Mouse (Mus musculus): ENCODE data around the gene Camsap1. TPM values are rescaled to one million over a fixed set of nuclear protein-coding genes. Genes with fewer than 3 reads are reported as not detected.

Gene Camsap1
- total and polyA plus RNA-seq, 3 experiments: 24.2 to 30.2 (median 25.8) TPM

DNA sequence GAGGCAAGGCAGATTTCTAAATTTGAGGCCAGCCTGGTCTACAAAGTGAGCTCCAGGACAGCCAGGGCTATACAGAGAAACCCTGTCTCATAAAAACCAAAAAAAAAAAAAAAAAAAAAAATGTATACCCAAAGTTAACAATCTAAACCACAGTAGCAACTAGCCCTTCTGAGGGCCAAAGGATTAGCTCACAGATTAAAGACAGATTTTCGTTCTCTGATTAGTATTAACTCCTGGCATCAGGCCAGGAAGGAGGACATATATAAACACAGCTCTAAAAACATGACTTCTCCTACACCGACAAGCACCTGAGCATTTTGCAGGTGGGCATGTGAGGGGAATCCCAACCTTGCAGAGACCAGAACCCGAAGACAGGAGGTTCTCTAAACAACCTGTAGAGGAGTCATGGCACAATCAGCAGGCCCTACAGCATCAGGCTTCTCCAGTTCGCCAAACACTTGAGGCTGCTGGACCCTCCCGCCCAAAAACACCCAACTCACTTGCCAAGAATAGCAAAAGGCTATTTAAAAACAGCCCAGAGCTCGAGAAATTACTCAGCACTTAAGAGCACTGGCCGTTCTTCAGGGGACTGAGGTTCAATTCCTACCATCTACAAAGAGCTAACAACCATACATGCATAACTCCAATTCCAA lies 5.4 kb downstream of the Camsap1 start:
- Histone ChIP-seq H3K4me1 (ENCODE audit: control insufficient read depth in 1 of 2, insufficient read depth in 2 of 2, low read length in 2 of 2) (peaks cover 12 to 21% of the 10 kb centered on the region in 2 experiments), H3K4me3 (ENCODE audit: control insufficient read depth in 1 of 2, insufficient read depth in 1 of 2, low read depth in 2 of 2, low read length in 2 of 2) (no peak overlapping the region), H3K9me3 (replicated peaks; ENCODE audit: insufficient read depth, low read length) (no peaks in the 10 kb centered on the region), H3K36me3 (ENCODE audit: control insufficient read depth in 1 of 2, insufficient read depth in 2 of 2, low read length in 2 of 2) (peaks cover 3 to 36% of the 10 kb centered on the region in 2 experiments; a peak in 3 of 4 replicates), H3K79me2 (ENCODE audit: control insufficient read depth, insufficient read depth, low read length, poor library complexity) (peaks cover 60% of the 10 kb centered on the region), H3K27me3 (ENCODE audit: control insufficient read depth in 1 of 2, insufficient read depth in 2 of 2, low read length in 2 of 2) (no peaks in the 10 kb centered on the region), H3K9ac (ENCODE audit: control insufficient read depth, low read depth, low read length, poor library complexity, severe bottlenecking) (no peak overlapping the region), H3K27ac (ENCODE audit: control insufficient read depth, low read depth, low read length) (no peak overlapping the region)
- TF ChIP-seq MAZ (IDR thresholded peaks at IDR 0.05; ENCODE audit: low read depth, low read length) (no peak), NRF1 (IDR thresholded peaks at IDR 0.05; ENCODE audit: insufficient read depth, low read depth, low read length, poor library complexity, severe bottlenecking) (no peak), RCOR1 (IDR thresholded peaks at IDR 0.05; ENCODE audit: low read depth, low read length) (peak; percentile 31; the same call in 1 of the 2 replicates), GATA1 (IDR thresholded peaks at IDR 0.05; ENCODE audit: low read depth, low read length) (no peak), ZNF384 (IDR thresholded peaks at IDR 0.05; ENCODE audit: low read depth, low read length) (peak; percentile 52), ZC3H11A (IDR thresholded peaks at IDR 0.05; ENCODE audit: low read depth, low read length) (no peak), E2F4 (IDR thresholded peaks at IDR 0.05; ENCODE audit: borderline replicate concordance, low read depth, low read length) (no peak), SMC3 (IDR thresholded peaks at IDR 0.05; ENCODE audit: low read depth, low read length) (no peak), ETS1 (IDR thresholded peaks at IDR 0.05; ENCODE audit: low read depth, low read length) (no peak), UBTF (IDR thresholded peaks at IDR 0.05; ENCODE audit: borderline replicate concordance, insufficient read depth, low read depth, low read length) (no peak), NELFE (IDR thresholded peaks at IDR 0.05; ENCODE audit: low read depth, low read length) (no peak), HCFC1 (IDR thresholded peaks at IDR 0.05; ENCODE audit: low read depth, low read length) (no peak), GABPA (IDR thresholded peaks at IDR 0.05; ENCODE audit: low read depth, low read length) (no peak)
- DNase-seq (ENCODE audit: low read depth, low spot score): no peak

DNA sequence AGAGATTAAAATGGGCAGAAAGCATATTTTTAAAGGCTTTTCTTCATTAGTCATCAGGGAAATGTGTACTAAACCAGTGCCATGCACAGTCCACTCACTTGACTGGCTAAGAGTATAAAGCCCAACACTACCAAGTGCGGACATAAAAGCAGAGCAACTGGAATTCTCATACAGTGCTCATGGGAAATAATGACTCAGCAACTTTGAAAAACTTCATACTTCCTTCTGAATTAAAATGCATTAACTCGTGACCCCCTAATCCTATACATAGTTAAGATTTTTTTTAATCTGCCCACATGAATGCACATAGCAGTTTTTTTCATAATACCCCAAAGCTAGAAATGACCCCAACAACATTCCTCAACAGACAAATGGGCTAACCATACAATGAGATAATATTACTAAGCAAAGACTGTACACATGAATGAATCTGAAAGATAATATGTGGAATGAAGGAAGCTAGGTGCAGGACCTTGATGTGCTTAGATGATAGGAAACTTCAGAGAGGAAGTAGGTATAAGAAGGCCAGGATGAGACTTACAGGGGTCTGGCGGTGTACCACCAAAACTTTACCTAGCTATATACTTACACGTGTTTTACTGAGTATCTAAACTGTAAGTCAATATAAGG lies 7.8 kb downstream of the Camsap1 start:
- Histone ChIP-seq H3K9ac (ENCODE audit: control insufficient read depth, low read depth, low read length, poor library complexity, severe bottlenecking) (0 out of 2 replicates have a peak overlapping the region, but pooled peaks have one; percentile 16), H3K27ac (ENCODE audit: control insufficient read depth, low read depth, low read length) (peak overlapping the region; percentile 61), H3K36me3 (ENCODE audit: control insufficient read depth in 1 of 2, insufficient read depth in 2 of 2, low read length in 2 of 2) (peaks cover 3 to 30% of the 10 kb centered on the region in 2 experiments), H3K9me3 (replicated peaks; ENCODE audit: insufficient read depth, low read length) (no peaks in the 10 kb centered on the region), H3K4me3 (ENCODE audit: control insufficient read depth in 1 of 2, insufficient read depth in 1 of 2, low read depth in 2 of 2, low read length in 2 of 2) (no peak overlapping the region), H3K27me3 (ENCODE audit: control insufficient read depth in 1 of 2, insufficient read depth in 2 of 2, low read length in 2 of 2) (no peaks in the 10 kb centered on the region), H3K79me2 (ENCODE audit: control insufficient read depth, insufficient read depth, low read length, poor library complexity) (peaks cover 42% of the 10 kb centered on the region), H3K4me1 (ENCODE audit: control insufficient read depth in 1 of 2, insufficient read depth in 2 of 2, low read length in 2 of 2) (peaks cover 14 to 26% of the 10 kb centered on the region in 2 experiments)
- DNase-seq (ENCODE audit: low read depth, low spot score): peak; percentile 64
- no peak for TF ChIP-seq ZMIZ1 (IDR thresholded peaks at IDR 0.05; ENCODE audit: low read depth, low read length)
- peak; percentile 59; the same call in 1 of the 2 replicates for TF ChIP-seq MXI1 (IDR thresholded peaks at IDR 0.05; ENCODE audit: low read depth, low read length)
- TF ChIP-seq GABPA (IDR thresholded peaks at IDR 0.05; ENCODE audit: low read depth, low read length): peak; percentile 70
- TF ChIP-seq MAFK (IDR thresholded peaks at IDR 0.05; ENCODE audit: borderline replicate concordance, low read depth, low read length): peak; percentile 93
- TF ChIP-seq MYC (IDR thresholded peaks at IDR 0.05; ENCODE audit: low read depth, low read length): 0 out of 2 replicates have a peak, but pooled peaks have one; percentile 37
- TF ChIP-seq POLR2AphosphoS2 (IDR thresholded peaks at IDR 0.05; ENCODE audit: low read length): no peak
- TF ChIP-seq BHLHE40 (IDR thresholded peaks at IDR 0.05; ENCODE audit: borderline replicate concordance, low read depth, low read length): peak; percentile 16; the same call in 1 of the 2 replicates
- TF ChIP-seq TCF12 (IDR thresholded peaks at IDR 0.05; ENCODE audit: low read depth, low read length): peak; percentile 59; the same call in 1 of the 2 replicates
- TF ChIP-seq ETS1 (IDR thresholded peaks at IDR 0.05; ENCODE audit: low read depth, low read length): peak; percentile 69
- peak; percentile 77 to 90 for TF ChIP-seq EP300 (IDR thresholded peaks at IDR 0.05; ENCODE audit: low read depth in 1 of 2, low read length in 2 of 2)
- TF ChIP-seq RCOR1 (IDR thresholded peaks at IDR 0.05; ENCODE audit: low read depth, low read length): peak; percentile 81
- peak; percentile 74; the same call in 1 of the 2 replicates for TF ChIP-seq ZNF384 (IDR thresholded peaks at IDR 0.05; ENCODE audit: low read depth, low read length)
- 0 out of 2 replicates have a peak, but pooled peaks have one; percentile 36 for TF ChIP-seq HCFC1 (IDR thresholded peaks at IDR 0.05; ENCODE audit: low read depth, low read length)
- peak; percentile 56 for TF ChIP-seq TAL1 (IDR thresholded peaks at IDR 0.05; ENCODE audit: low read length)
- TF ChIP-seq MAX (IDR thresholded peaks at IDR 0.05; ENCODE audit: low read length): no peak
- TF ChIP-seq GATA1 (IDR thresholded peaks at IDR 0.05; ENCODE audit: low read depth, low read length): peak; percentile 86
- no peak for TF ChIP-seq POLR2AphosphoS5 (IDR thresholded peaks at IDR 0.05; ENCODE audit: borderline replicate concordance, low read depth, low read length)
